Mouse (Mus musculus) embryonic facial prominence, embryonic 13.5 days (tissue): ENCODE measurements around the gene Hltf. TPM values are rescaled to one million over a fixed set of nuclear protein-coding genes. Genes with fewer than 3 reads are reported as not detected.
A peak's percentile ranks its signal among the peaks of the same experiment; 100 is the strongest.
"Not testable (repeated sequence)": the region's sequence is repeated elsewhere in the genome, so short reads cannot be mapped to it uniquely, and the experiment has no call there.

Experiments
- ATAC-seq: fragments of 200-750 bp; cut with Nextera tagmentation; 2 replicates; pipeline ENCODE4 v1.8.0; 2017; ENCODE audit warnings: low read depth; ENCODE audit not compliant: insufficient number of reproducible peaks, insufficient read depth, low FRiP score, low TSS enrichment
- H3K27ac ChIP-seq: fragments of 300-500 bp; sonication (generic); 2 replicates; pipeline ENCODE4 v1.5.1; 2015; ENCODE audit warnings: moderate library complexity, mild to moderate bottlenecking, inconsistent platforms
- H3K27me3 ChIP-seq: fragments of 300-500 bp; sonication (generic); 2 replicates; pipeline ENCODE4 v1.6.1; 2015; ENCODE audit warnings: mild to moderate bottlenecking, inconsistent platforms
- H3K36me3 ChIP-seq: fragments of 300-500 bp; sonication (generic); 2 replicates; pipeline ENCODE4 v1.6.1; 2015; ENCODE audit warnings: mild to moderate bottlenecking, inconsistent platforms
- H3K4me1 ChIP-seq: fragments of 300-500 bp; sonication (generic); 2 replicates; pipeline ENCODE4 v1.6.1; 2015; ENCODE audit warnings: inconsistent platforms
- H3K4me2 ChIP-seq: fragments of 300-500 bp; sonication (generic); 2 replicates; pipeline ENCODE4 v1.6.1; 2015; ENCODE audit warnings: moderate library complexity, mild to moderate bottlenecking, inconsistent platforms
- H3K4me3 ChIP-seq: fragments of 300-500 bp; sonication (generic); 2 replicates; pipeline ENCODE4 v1.5.1; 2015; ENCODE audit warnings: mild to moderate bottlenecking, inconsistent platforms
- H3K9ac ChIP-seq: fragments of 300-500 bp; sonication (generic); 2 replicates; pipeline ENCODE4 v1.6.1; 2015; ENCODE audit warnings: mild to moderate bottlenecking, inconsistent platforms
- H3K9me3 ChIP-seq: fragments of 300-500 bp; sonication (generic); 2 replicates; pipeline ENCODE4 v1.6.1; 2016; ENCODE audit warnings: inconsistent platforms
- WGBS: fragments of 180-500 bp; shearing (Covaris S2); methylation state at CpG from one replicate; pipeline ENCODE4 v1.1.7; 2015; ENCODE audit warnings: mixed read lengths; 5-methylcytosine and 5-hydroxymethylcytosine counted together
- polyA plus RNA-seq: library from polyadenylated mRNA; unstranded; fragments of >200 nt; fragmentation: Nextera tagmentation; extraction: Ambion mirVana; gene quantifications from 2 replicates; pipeline ENCODE4 v1.2.1, GENCODE M21; 2015

Hltf gene
- polyA plus RNA-seq, result 15.7 and 17.2 TPM in 2 replicates

DNA sequence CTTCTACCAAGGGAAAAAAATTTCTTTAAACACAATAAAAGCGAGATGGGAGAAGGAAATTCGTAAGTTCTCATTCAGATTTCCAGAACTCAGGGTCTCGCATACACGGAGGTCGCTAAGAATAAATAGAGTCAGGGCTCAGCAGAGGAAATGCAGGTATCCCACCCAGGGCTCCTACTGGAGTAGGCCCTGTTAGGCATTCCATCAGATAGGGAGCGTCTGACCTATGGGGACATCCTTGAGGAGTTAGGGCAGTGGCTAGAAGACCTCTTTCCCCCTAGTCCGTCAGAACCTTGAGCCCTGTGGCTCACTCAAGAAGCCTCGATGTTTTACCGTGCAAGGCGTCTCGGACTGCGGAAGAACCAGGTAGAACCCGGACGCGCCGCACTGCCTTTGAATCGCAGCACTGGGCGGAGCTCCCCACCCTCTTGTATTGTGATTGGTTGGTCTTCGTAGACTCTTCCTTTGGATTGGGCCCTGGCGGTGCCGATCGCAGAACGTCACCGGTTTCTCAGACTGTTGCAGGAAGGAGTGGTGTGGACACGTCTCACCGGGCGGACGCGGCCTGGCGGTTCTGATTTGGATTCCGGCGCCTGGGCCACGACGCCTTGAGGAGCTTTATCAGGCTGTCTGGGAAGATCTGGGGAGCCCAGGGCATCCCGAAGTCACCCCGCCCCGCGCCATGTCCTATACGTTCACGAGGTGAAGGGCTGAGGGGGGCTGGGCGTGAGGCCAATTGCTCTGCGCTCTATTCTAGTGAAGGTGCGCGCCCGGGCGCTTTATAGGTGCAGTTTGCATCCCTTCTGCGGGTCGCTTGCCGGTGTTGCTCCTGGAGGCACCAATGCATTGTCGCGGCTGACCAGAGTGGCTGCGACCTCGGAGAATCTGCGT lies at the start of gene Hltf:
Hltf (plus strand) TSS at position 506 of the 891 bp plus-strand sequence.
- under 1% methylated on average over 49 of the region's 54 CpGs for WGBS
- peak within 1 kb of the TSS; percentile 83 for H3K9ac ChIP-seq
- ATAC-seq, result peak; percentile 100
- H3K9me3 ChIP-seq, result no peaks in the 10 kb centered on the region
- 0 out of 2 replicates have a peak within 1 kb of the TSS, but pooled peaks have one; percentile 55 for H3K27ac ChIP-seq
- peak within 1 kb of the TSS; percentile 78 for H3K4me3 ChIP-seq
- H3K36me3 ChIP-seq, result peaks cover 7% of the 10 kb centered on the region
- H3K4me1 ChIP-seq, result peaks cover 3% of the 10 kb centered on the region; the same call in 1 of the 2 replicates
- no peaks in the 10 kb centered on the region for H3K27me3 ChIP-seq
- H3K4me2 ChIP-seq, result peak within 1 kb of the TSS; percentile 57

DNA sequence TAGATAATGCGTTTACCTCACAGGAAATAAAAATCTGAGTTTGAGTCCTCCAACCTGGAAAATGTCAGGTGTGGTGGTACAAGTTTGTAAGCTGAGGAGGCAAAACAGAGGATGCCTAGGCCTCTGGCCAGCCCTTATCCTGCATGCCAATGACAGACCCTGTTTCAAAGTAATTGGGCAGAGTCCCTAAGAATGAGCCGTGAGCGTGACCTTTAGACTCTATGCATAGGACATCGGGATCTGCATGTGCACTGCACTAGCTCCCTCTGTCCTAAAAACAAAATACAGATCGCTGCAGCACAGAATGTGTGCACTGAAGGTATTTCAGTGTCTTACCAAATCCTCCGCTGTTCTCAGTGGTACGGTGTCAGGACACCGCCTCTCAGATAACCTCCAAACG lies 47.1 kb upstream of the Hltf start:
- Histone ChIP-seq H3K27ac (peak overlapping the region; percentile 82), H3K4me2 (peak overlapping the region; percentile 45), H3K4me1 (peaks cover 8% of the 10 kb centered on the region), H3K4me3 (no peak overlapping the region), H3K36me3 (peaks cover 13% of the 10 kb centered on the region), H3K27me3 (no peaks in the 10 kb centered on the region), H3K9me3 (no peaks in the 10 kb centered on the region), H3K9ac (no peak overlapping the region)
- no peak for ATAC-seq
- 57% methylated on average over 9 of the region's 9 CpGs for WGBS

DNA sequence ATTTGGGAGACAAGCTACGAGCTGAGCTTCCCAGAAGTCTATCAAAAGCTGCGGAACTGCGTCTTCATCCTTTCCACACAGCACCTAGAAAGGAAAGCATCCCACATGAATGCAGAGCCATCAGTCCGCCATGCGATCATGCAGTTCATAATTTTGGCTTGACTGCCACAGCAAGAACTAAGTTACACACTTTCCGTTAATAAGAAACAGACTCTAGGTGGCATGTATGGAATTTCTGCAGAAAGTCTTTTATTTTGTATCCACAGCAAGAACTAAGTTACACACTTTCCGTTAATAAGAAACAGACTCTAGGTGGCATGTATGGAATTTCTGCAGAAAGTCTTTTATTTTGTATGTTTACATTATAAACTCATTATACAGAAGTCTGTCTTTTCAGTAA lies 46.7 kb upstream of the Hltf start:
- H3K36me3 ChIP-seq, result peaks cover 17% of the 10 kb centered on the region
- H3K4me2 ChIP-seq, result peak overlapping the region; percentile 45
- H3K4me1 ChIP-seq, H3K9me3 ChIP-seq, H3K9ac ChIP-seq, H3K27me3 ChIP-seq, H3K4me3 ChIP-seq: not testable (repeated sequence)
- 35% methylated on average over 7 of the region's 7 CpGs for WGBS
- H3K27ac ChIP-seq, result peak overlapping the region; percentile 82
- peak; percentile 32; the same call in 1 of the 2 replicates for ATAC-seq

DNA sequence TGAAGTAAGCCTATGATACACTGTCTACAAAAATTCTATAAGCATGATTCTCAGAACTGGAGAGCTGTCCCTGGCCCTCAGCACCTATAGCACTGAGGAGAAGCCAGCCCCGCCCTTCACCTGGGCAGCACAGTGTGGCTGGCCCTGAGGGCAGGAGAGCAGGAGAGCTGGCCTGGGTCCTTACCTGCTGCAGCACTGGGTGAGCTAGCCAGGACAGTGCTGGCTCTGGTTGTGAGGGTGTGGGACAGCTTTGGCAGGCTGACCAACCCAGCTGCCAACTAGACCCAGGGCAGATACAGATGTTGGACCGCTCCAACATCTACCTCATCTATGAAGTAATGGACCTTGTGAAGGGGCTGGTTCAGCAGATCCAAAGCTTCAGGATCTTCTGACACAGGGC lies 43.2 kb upstream of the Hltf start:
- Histone ChIP-seq H3K4me2 (no peak overlapping the region), H3K36me3 (peaks cover 28% of the 10 kb centered on the region), H3K4me3 (no peak overlapping the region), H3K27ac (no peak overlapping the region), H3K27me3 (no peaks in the 10 kb centered on the region), H3K4me1 (peaks cover 8% of the 10 kb centered on the region), H3K9ac (no peak overlapping the region), H3K9me3 (no peaks in the 10 kb centered on the region)
- ATAC-seq, result no peak
- WGBS, result 92% methylated on average over 2 of the region's 2 CpGs

DNA sequence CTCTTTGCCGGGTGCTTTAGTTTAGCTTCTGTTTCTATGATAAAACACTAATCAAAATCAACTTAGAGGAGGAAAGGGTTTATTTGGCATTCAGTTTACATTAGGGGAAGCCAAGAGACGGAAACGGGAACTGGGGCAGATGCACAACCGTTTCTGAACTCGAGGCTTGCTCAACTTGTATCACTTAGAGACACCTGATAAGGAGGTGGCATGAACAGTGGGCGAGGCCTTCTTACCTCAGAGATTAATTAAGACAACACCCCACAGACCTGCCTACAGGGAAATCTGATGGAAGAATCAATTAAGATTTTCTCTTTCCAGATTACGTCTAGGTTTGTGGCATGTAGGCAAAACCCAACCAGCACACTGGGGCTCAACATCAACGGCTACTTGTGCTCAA lies 39.5 kb upstream of the Hltf start:
- ATAC-seq, result no peak
- H3K9me3 ChIP-seq, result no peaks in the 10 kb centered on the region
- H3K36me3 ChIP-seq, result peaks cover 42% of the 10 kb centered on the region

DNA sequence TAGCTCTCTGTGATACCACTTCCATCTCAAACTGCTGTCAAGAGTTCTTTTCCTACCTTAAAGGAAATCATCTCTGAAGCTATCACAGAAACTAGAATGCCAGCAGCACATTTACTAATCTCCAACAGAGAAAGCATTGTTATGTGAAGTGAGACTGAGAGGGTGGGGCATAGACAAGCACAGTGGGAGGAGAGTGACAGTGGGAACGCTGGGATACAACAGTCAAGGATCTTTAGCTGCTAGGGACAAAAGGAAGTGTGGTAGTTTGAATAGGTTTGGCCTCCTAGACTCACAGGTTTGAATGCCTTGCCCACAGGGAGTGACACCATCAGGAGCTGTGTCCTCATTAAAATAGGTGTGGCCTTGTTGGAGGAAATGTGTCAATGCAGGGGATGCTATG lies 33.8 kb upstream of the Hltf start:
- no peaks in the 10 kb centered on the region for H3K4me1 ChIP-seq
- no peak overlapping the region for H3K27ac ChIP-seq
- no peak overlapping the region for H3K4me2 ChIP-seq
- H3K9me3 ChIP-seq, result no peaks in the 10 kb centered on the region
- WGBS, result 44% methylated on average over 1 of the region's 1 CpGs
- H3K36me3 ChIP-seq, result peaks cover 41% of the 10 kb centered on the region
- no peaks in the 10 kb centered on the region for H3K27me3 ChIP-seq
- H3K4me3 ChIP-seq, result no peak overlapping the region
- H3K9ac ChIP-seq, result no peak overlapping the region
- no peak for ATAC-seq

More for the DNA sequence above, 39.5 kb upstream of the Hltf start:
- Histone ChIP-seq H3K4me3 (no peak overlapping the region), H3K4me2 (no peak overlapping the region), H3K4me1 (no peaks in the 10 kb centered on the region), H3K9ac (no peak overlapping the region), H3K27me3 (no peaks in the 10 kb centered on the region), H3K27ac (no peak overlapping the region)
- 86% methylated on average over 8 of the region's 8 CpGs for WGBS

DNA sequence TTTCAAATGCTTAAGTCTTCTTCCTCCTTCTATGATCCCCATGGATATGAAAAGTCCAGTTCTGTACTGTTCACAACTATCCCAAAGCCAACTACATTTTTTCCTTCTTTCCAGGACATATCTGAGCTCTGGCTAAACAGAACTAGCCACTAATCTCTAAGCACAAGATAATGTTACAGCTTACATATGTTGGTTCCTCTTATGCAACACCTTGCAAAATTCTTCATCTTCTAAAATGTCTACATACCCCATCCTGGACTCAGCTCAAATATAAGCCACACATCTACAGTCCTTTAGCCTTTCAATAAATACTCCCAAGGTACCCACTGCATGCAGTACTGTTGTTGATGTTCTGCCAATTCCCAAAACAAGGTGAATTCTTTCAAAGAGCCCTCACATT lies 31.1 kb upstream of the Hltf start:
- Histone ChIP-seq H3K4me2 (no peak overlapping the region), H3K9ac (no peak overlapping the region), H3K4me3 (no peak overlapping the region), H3K36me3 (peaks cover 35% of the 10 kb centered on the region), H3K4me1 (no peaks in the 10 kb centered on the region), H3K27ac (no peak overlapping the region), H3K27me3 (no peaks in the 10 kb centered on the region), H3K9me3 (no peaks in the 10 kb centered on the region)
- no peak for ATAC-seq

DNA sequence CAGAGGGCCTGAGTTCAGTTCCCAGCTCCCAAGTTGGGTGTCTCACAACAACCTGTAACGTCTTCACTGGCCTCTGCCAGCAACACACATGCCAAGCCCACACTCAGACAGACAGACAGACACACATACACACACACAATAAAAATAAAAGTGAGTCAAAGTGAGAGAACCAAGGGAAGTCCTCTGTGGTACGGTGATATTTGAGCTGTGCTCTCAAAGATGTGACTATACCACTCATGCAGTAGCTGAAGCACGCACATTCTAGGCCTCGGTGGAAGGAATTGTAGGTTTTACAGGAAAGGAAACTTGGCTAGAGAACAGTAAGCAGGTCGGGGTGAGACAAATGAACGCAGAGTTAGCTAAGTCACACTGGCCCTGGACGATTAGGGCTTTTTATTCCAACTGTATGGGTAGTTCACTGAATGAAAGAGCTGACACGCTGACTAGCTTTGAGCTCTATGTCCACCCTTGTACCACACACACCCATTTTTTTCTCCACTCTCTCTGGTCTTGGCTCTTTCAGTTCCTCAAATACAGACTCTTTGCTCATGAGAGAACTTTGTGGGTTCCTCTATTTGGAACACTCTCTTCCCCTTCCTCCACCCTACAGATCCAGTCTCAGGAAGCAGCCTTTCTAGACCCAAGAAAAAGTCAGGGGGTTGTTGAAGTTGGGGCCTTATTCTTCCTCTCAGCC lies 30.5 kb upstream of the Hltf start:
- 92% methylated on average over 8 of the region's 8 CpGs for WGBS
- Histone ChIP-seq H3K27me3 (no peaks in the 10 kb centered on the region), H3K9me3 (no peaks in the 10 kb centered on the region), H3K27ac (no peak overlapping the region), H3K4me1 (no peaks in the 10 kb centered on the region), H3K9ac (no peak overlapping the region), H3K4me3 (no peak overlapping the region), H3K36me3 (peaks cover 32% of the 10 kb centered on the region), H3K4me2 (no peak overlapping the region)
- no peak for ATAC-seq

DNA sequence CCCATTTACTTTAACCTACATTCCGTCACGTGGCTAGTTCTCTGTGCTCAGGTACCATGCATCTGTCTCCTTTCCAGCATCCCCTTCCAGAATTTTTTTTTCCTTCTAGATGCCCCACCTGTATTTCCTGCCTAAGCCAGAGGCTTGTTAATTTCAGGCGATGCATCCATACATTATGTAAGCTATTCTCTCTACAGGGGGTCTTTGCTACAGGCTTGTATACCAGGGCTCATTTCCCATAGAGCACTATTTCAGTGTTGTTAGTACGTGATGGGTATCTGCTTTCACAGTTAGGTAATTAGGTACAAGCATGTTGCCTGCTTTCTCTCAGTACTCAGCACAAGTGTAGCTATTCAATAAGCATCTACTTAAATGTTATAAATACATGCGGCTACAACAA lies 29.8 kb upstream of the Hltf start:
- no peaks in the 10 kb centered on the region for H3K4me1 ChIP-seq
- H3K9ac ChIP-seq, result no peak overlapping the region
- WGBS, result 92% methylated on average over 5 of the region's 5 CpGs
- H3K4me3 ChIP-seq, result no peak overlapping the region
- no peaks in the 10 kb centered on the region for H3K9me3 ChIP-seq
- no peak for ATAC-seq
- no peak overlapping the region for H3K27ac ChIP-seq
- H3K36me3 ChIP-seq, result peaks cover 26% of the 10 kb centered on the region
- H3K4me2 ChIP-seq, result no peak overlapping the region
- no peaks in the 10 kb centered on the region for H3K27me3 ChIP-seq

DNA sequence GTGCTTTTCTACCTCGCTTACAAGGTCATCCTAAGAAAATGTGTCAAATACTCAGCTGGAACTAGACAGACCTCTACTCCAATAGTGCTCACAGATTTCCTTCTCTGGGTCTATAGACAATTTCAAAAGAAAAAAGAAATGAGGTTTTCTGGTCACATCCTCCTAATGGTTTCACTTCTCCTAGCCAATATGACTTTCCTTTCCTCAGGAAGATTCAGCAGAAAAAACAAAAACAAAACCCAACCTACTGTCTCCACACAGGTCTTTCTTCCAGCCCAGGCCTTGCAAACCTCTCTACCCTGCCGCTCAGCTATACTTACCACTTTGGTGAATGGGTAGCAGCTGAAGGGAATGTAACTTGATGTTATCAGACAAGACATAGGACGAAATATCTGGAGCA lies 29.0 kb upstream of the Hltf start:
- Histone ChIP-seq H3K4me3 (no peak overlapping the region), H3K27me3 (no peaks in the 10 kb centered on the region)
- 92% methylated on average over 3 of the region's 3 CpGs for WGBS

DNA sequence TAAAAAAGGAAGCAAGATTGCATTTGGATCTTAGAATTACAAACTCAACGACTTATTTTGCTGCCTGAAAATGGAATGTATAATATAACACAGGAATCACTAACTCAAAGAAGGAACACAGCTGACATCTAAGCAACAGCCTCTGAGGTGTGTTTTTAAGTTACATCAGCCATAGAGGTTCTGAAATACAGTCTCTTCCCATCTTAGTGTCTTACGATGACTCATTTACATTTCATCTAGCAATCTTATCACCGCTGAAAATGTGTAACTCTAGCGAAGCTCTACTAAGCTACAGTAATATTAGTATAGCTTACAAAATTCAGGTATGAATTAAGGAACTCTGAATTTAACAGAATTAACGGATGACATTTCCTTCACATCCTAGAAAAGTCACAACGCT lies 26.8 kb upstream of the Hltf start:
- peaks cover 11% of the 10 kb centered on the region for H3K4me1 ChIP-seq
- ATAC-seq, result no peak
- no peak overlapping the region for H3K4me3 ChIP-seq
- no peaks in the 10 kb centered on the region for H3K9me3 ChIP-seq
- H3K27me3 ChIP-seq, result no peaks in the 10 kb centered on the region
- no peak overlapping the region for H3K27ac ChIP-seq
- H3K4me2 ChIP-seq, result no peak overlapping the region
- H3K9ac ChIP-seq, result no peak overlapping the region
- WGBS, result 91% methylated on average over 6 of the region's 6 CpGs
- H3K36me3 ChIP-seq, result 0 out of 2 replicates have a peak, but pooled peaks cover 4% of the 10 kb centered on the region

More for the DNA sequence above, 29.0 kb upstream of the Hltf start:
- no peak overlapping the region for H3K4me2 ChIP-seq
- H3K9me3 ChIP-seq, result no peaks in the 10 kb centered on the region
- no peak overlapping the region for H3K9ac ChIP-seq
- no peak overlapping the region for H3K27ac ChIP-seq
- peaks cover 23% of the 10 kb centered on the region for H3K36me3 ChIP-seq
- 0 out of 2 replicates have a peak, but pooled peaks cover 1% of the 10 kb centered on the region for H3K4me1 ChIP-seq
- ATAC-seq, result no peak
